Comparison of ENCODE assay signal across 8 mouse cellular contexts in genomic region chr17:25824362-25825142, GRCm38 (mm10). TPM values are rescaled to one million over a fixed set of nuclear protein-coding genes. Genes with fewer than 3 reads are reported as not detected.
A peak's percentile ranks its signal among the peaks of the same experiment; 100 is the strongest.
DNase-seq lines count a peak whose midpoint lies in the region; ATAC-seq and TF ChIP-seq lines count a peak whose summit lies in the region.

No protein-coding gene starts in this region.

- H3K27ac ChIP-seq in kidney, embryonic 14.5 days (ENCODE audit: low read depth, low read length): no peak overlapping the region
- H3K27ac ChIP-seq in brown adipose tissue, adult 24 weeks (replicated peaks; ENCODE audit: low read depth, low read length): no peak overlapping the region
- H3K27ac ChIP-seq in hindbrain, postnatal 0 days: no peak overlapping the region
- H3K27ac ChIP-seq in midbrain, embryonic 15.5 days: no peak overlapping the region

- peak overlapping the region; percentile 76; the same call in 1 of the 2 replicates for H3K9ac ChIP-seq in kidney, embryonic 14.5 days (ENCODE audit: low read depth, low read length)
- H3K9ac ChIP-seq in hindbrain, postnatal 0 days (replicated peaks; ENCODE audit: low read length): peak overlapping the region; percentile 78; the same call in 1 of the 2 replicates
- peak overlapping the region; percentile 74 for H3K9ac ChIP-seq in midbrain, embryonic 15.5 days

- no peak for DNase-seq in kidney, adult 9 months
- no peak for DNase-seq in hindbrain, postnatal 0 days (ENCODE audit: low spot score)
- DNase-seq in frontal cortex, adult 2 months (ENCODE audit: extremely low spot score in 1 of 2, low spot score in 1 of 2): no peak
- DNase-seq in layer of hippocampus, adult 9-11 months: no peak
- DNase-seq in left cerebral cortex, adult 8-10 months (ENCODE audit: low spot score in 2 of 2): no peak

- peak overlapping the region; percentile 79 for H3K4me3 ChIP-seq in kidney, embryonic 14.5 days (ENCODE audit: low read length)
- H3K4me3 ChIP-seq in brown adipose tissue, adult 24 weeks (ENCODE audit: insufficient read depth, low read depth, low read length): peak overlapping the region; percentile 81
- H3K4me3 ChIP-seq in hindbrain, postnatal 0 days (ENCODE audit: low read length): peak overlapping the region; percentile 56
- peak overlapping the region; percentile 74 for H3K4me3 ChIP-seq in midbrain, embryonic 15.5 days

- H3K36me3 ChIP-seq in kidney, embryonic 14.5 days (ENCODE audit: control insufficient read depth, insufficient read depth, low read length): peaks cover 28% of the 10 kb centered on the region
- H3K36me3 ChIP-seq in hindbrain, postnatal 0 days (ENCODE audit: insufficient read depth, low read length): peaks cover 16% of the 10 kb centered on the region; the same call in 1 of the 2 replicates
- peaks cover 12% of the 10 kb centered on the region; the same call in 1 of the 2 replicates for H3K36me3 ChIP-seq in midbrain, embryonic 15.5 days (replicated peaks)

- 72% methylated on average over 17 of the region's 17 CpGs for WGBS in kidney, embryonic 14.5 days
- 80% methylated on average over 16 of the region's 17 CpGs for WGBS in hindbrain, postnatal 0 days
- WGBS in midbrain, embryonic 15.5 days: 78% methylated on average over 16 of the region's 17 CpGs

- no peak for TF ChIP-seq CTCF in hindbrain, postnatal 0 days (IDR thresholded peaks at IDR 0.05; ENCODE audit: low read depth)

- peaks cover 21% of the 10 kb centered on the region for H3K4me1 ChIP-seq in kidney, embryonic 14.5 days (ENCODE audit: control insufficient read depth, insufficient read depth, low read length)
- H3K4me1 ChIP-seq in brown adipose tissue, adult 24 weeks (ENCODE audit: control insufficient read depth, insufficient read depth, insufficient read length, low read length): peaks cover 15% of the 10 kb centered on the region
- H3K4me1 ChIP-seq in hindbrain, postnatal 0 days (ENCODE audit: insufficient read depth, low read length): peaks cover 25% of the 10 kb centered on the region
- peaks cover 55% of the 10 kb centered on the region for H3K4me1 ChIP-seq in midbrain, embryonic 15.5 days

- peak overlapping the region; percentile 98 for H3K4me2 ChIP-seq in kidney, embryonic 14.5 days (replicated peaks; ENCODE audit: low read depth, low read length)
- H3K4me2 ChIP-seq in hindbrain, postnatal 0 days (ENCODE audit: low read depth, low read length): peak overlapping the region; percentile 99
- H3K4me2 ChIP-seq in midbrain, embryonic 15.5 days: peak overlapping the region; percentile 98

- peaks cover 10% of the 10 kb centered on the region for H3K27me3 ChIP-seq in kidney, embryonic 14.5 days (ENCODE audit: control insufficient read depth, insufficient read depth, low read length)
- no peaks in the 10 kb centered on the region for H3K27me3 ChIP-seq in hindbrain, postnatal 0 days (ENCODE audit: insufficient read depth, low read length)
- no peaks in the 10 kb centered on the region for H3K27me3 ChIP-seq in midbrain, embryonic 15.5 days (replicated peaks)

- ATAC-seq in kidney, embryonic 14.5 days (ENCODE audit: low FRiP score, low TSS enrichment): no peak
- ATAC-seq in hindbrain, postnatal 0 days: no peak
- ATAC-seq in midbrain, embryonic 15.5 days (replicated peaks): no peak

- H3K9me3 ChIP-seq in kidney, embryonic 14.5 days (ENCODE audit: control insufficient read depth, low read length): no peaks in the 10 kb centered on the region
- H3K9me3 ChIP-seq in hindbrain, postnatal 0 days (ENCODE audit: low read length): no peaks in the 10 kb centered on the region
- no peaks in the 10 kb centered on the region for H3K9me3 ChIP-seq in midbrain, embryonic 15.5 days

RNA-seq across cellular contexts. Expression of gene Wdr24, which starts 1.1 kb away (rescaled TPM):
- polyA plus RNA-seq in kidney, embryonic 14.5 days (2014; fragmentation: Nextera tagmentation; extraction: Ambion mirVana): 21.4 and 32.0 TPM in 2 replicates
- 6.3 and 7.1 TPM in 2 replicates for polyA plus RNA-seq in brown adipose tissue, adult 24 weeks (2012; ENCODE audit: insufficient read depth, insufficient read length, missing spikeins)
- total RNA-seq in hindbrain, postnatal 0 days (2014; rRNA removed): 31.3 and 39.7 TPM in 2 replicates
- 21.0 and 22.6 TPM in 2 replicates for polyA plus RNA-seq in hindbrain, postnatal 0 days (2015; fragmentation: Nextera tagmentation; extraction: Ambion mirVana)
- 35.2 and 36.7 TPM in 2 replicates for polyA plus RNA-seq in midbrain, embryonic 15.5 days (2015; fragmentation: Nextera tagmentation; extraction: Ambion mirVana)
- polyA plus RNA-seq in frontal cortex, adult 2 months (2012; rRNA removed): 34.8 and 40.0 TPM in 2 replicates
- total RNA-seq in left cerebral cortex, adult 8-10 months (2022): 10 to 100 TPM; 22.1 to 28.5 (median 26.8) TPM

RNA-seq across cellular contexts. Expression of gene Jmjd8, which starts 4.1 kb away (rescaled TPM):
- polyA plus RNA-seq in kidney, embryonic 14.5 days (2014; fragmentation: Nextera tagmentation; extraction: Ambion mirVana): 45.7 and 47.0 TPM in 2 replicates
- 29.2 and 37.3 TPM in 2 replicates for polyA plus RNA-seq in brown adipose tissue, adult 24 weeks (2012; ENCODE audit: insufficient read depth, insufficient read length, missing spikeins)
- 57.0 and 61.0 TPM in 2 replicates for total RNA-seq in hindbrain, postnatal 0 days (2014; rRNA removed)
- 38.6 and 41.3 TPM in 2 replicates for polyA plus RNA-seq in hindbrain, postnatal 0 days (2015; fragmentation: Nextera tagmentation; extraction: Ambion mirVana)
- 61.9 and 63.0 TPM in 2 replicates for polyA plus RNA-seq in midbrain, embryonic 15.5 days (2015; fragmentation: Nextera tagmentation; extraction: Ambion mirVana)
- polyA plus RNA-seq in frontal cortex, adult 2 months (2012; rRNA removed): 65.0 and 65.6 TPM in 2 replicates
- 10 to 100 TPM; 52.6 to 63.8 (median 56.4) TPM for total RNA-seq in left cerebral cortex, adult 8-10 months (2022)

RNA-seq across cellular contexts. Expression of gene Stub1, which starts 8.7 kb away (rescaled TPM):
- 350 and 425 TPM in 2 replicates for polyA plus RNA-seq in kidney, embryonic 14.5 days (2014; fragmentation: Nextera tagmentation; extraction: Ambion mirVana)
- polyA plus RNA-seq in brown adipose tissue, adult 24 weeks (2012; ENCODE audit: insufficient read depth, insufficient read length, missing spikeins): 65.3 and 69.4 TPM in 2 replicates
- total RNA-seq in hindbrain, postnatal 0 days (2014; rRNA removed): 271 and 273 TPM in 2 replicates
- 369 and 370 TPM in 2 replicates for polyA plus RNA-seq in hindbrain, postnatal 0 days (2015; fragmentation: Nextera tagmentation; extraction: Ambion mirVana)
- polyA plus RNA-seq in midbrain, embryonic 15.5 days (2015; fragmentation: Nextera tagmentation; extraction: Ambion mirVana): 373 and 381 TPM in 2 replicates
- 272 and 292 TPM in 2 replicates for polyA plus RNA-seq in frontal cortex, adult 2 months (2012; rRNA removed)
- total RNA-seq in left cerebral cortex, adult 8-10 months (2022): 100 to 1,000 TPM; 168 to 175 (median 172) TPM

RNA-seq across cellular contexts. Expression of gene Rhbdl1, which starts 12.5 kb away (rescaled TPM):
- 2.0 and 2.5 TPM in 2 replicates for polyA plus RNA-seq in kidney, embryonic 14.5 days (2014; fragmentation: Nextera tagmentation; extraction: Ambion mirVana)
- 3.4 and 5.0 TPM in 2 replicates for polyA plus RNA-seq in brown adipose tissue, adult 24 weeks (2012; ENCODE audit: insufficient read depth, insufficient read length, missing spikeins)
- total RNA-seq in hindbrain, postnatal 0 days (2014; rRNA removed): 122 and 135 TPM in 2 replicates
- polyA plus RNA-seq in hindbrain, postnatal 0 days (2015; fragmentation: Nextera tagmentation; extraction: Ambion mirVana): 78.6 and 80.0 TPM in 2 replicates
- 54.8 and 57.8 TPM in 2 replicates for polyA plus RNA-seq in midbrain, embryonic 15.5 days (2015; fragmentation: Nextera tagmentation; extraction: Ambion mirVana)
- 106 and 111 TPM in 2 replicates for polyA plus RNA-seq in frontal cortex, adult 2 months (2012; rRNA removed)
- 10 to 100 TPM; 32.6 to 42.3 (median 37.5) TPM for total RNA-seq in left cerebral cortex, adult 8-10 months (2022)

RNA-seq across cellular contexts. Expression of gene Fbxl16, which starts 15.7 kb away (rescaled TPM):
- 1.1 and 1.3 TPM in 2 replicates for polyA plus RNA-seq in kidney, embryonic 14.5 days (2014; fragmentation: Nextera tagmentation; extraction: Ambion mirVana)
- 0.42 and 0.79 TPM in 2 replicates for polyA plus RNA-seq in brown adipose tissue, adult 24 weeks (2012; ENCODE audit: insufficient read depth, insufficient read length, missing spikeins)
- total RNA-seq in hindbrain, postnatal 0 days (2014; rRNA removed): 143 and 146 TPM in 2 replicates
- 44.0 and 45.8 TPM in 2 replicates for polyA plus RNA-seq in hindbrain, postnatal 0 days (2015; fragmentation: Nextera tagmentation; extraction: Ambion mirVana)
- 50.8 and 50.9 TPM in 2 replicates for polyA plus RNA-seq in midbrain, embryonic 15.5 days (2015; fragmentation: Nextera tagmentation; extraction: Ambion mirVana)
- polyA plus RNA-seq in frontal cortex, adult 2 months (2012; rRNA removed): 604 and 691 TPM in 2 replicates
- total RNA-seq in left cerebral cortex, adult 8-10 months (2022): 100 to 1,000 TPM; 603 to 725 (median 681) TPM
